Mouse (Mus musculus) C2C12 (cell line): ENCODE data around the gene Cited2.

Experiments used
- CEBPB ChIP-seq: IDR thresholded peaks from one replicate; pipeline ENCODE4 v1.6.1; 2011; ENCODE audit warnings: low read depth, mild to moderate bottlenecking, control low read depth, moderate library complexity
- CTCF ChIP-seq: IDR thresholded peaks from one replicate; pipeline ENCODE4 v1.5.1; 2011; ENCODE audit not compliant: control insufficient read depth, insufficient read depth, insufficient read length
- FOSL1 ChIP-seq: IDR thresholded peaks from one replicate; pipeline ENCODE4 v1.8.0; 2011; ENCODE audit warnings: mild to moderate bottlenecking, low read length; ENCODE audit not compliant: poor library complexity, insufficient read depth, severe bottlenecking
- MAX ChIP-seq: IDR thresholded peaks from one replicate; pipeline ENCODE4 v1.6.1; 2011; ENCODE audit warnings: mild to moderate bottlenecking, control low read depth
- MYOG ChIP-seq: IDR thresholded peaks from one replicate; pipeline ENCODE4 v1.6.1; 2011; ENCODE audit not compliant: control insufficient read depth, insufficient read length; ENCODE audit errors: extremely low read depth
- USF1 ChIP-seq: IDR thresholded peaks from one replicate; pipeline ENCODE4 v1.6.1; 2011; ENCODE audit warnings: low read depth, mild to moderate bottlenecking, control low read depth, moderate library complexity

DNA sequence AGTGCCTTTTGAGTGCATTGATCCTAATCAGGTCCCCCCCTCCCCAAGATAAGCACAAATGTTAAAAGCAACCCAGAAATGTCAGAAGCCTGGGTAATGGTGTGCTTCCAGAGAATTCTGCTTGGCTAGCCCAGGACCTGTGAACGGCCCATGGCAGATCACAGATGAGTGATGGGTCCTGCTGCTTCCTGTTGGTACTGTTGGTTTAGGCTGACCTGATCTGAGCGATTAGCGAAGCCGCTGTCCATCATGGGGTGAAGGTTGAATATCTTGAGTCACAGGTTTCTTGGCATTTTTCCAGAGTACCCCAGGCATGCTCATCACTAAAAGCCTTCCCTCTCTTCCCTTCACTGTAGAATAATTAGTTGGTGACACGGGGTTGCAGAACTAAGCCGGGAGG lies 6.5 kb downstream of the Cited2 start:
- TF ChIP-seq CTCF (no peak), FOSL1 (no peak), CEBPB (no peak), MYOG (no peak), MAX (no peak), USF1 (no peak)
